Mouse (Mus musculus): ENCODE measurements around the gene Timeless.
"Not testable (repeated sequence)": the region's sequence is repeated elsewhere in the genome, so short reads cannot be mapped to it uniquely, and the experiment has no call there.

Gene Timeless

GRCm38 (mm10) chr10:128231697-128232419, at the start of gene Timeless:
TSS of gene Timeless (plus strand) at chr10:128232065.
- peak; percentile 92 to 95 for DNase-seq

DNA sequence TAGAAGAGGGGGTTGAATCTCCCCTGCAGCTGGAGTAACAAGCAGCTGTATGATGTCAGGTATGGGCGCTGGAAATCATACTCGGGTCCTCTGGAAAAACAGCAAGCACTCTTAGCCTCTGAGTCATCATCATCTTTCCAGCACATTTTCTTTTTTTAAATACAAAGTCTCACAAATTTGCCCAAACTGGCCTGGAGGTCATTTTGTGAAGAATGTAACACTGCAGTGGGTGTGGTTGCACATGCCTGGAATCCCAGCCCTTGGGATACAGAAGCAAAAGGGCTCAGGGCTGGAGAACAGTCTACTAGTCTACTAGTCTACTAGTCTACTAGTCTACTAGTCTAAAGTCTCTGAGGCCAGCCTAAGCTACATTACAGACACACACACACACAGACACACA, 47.6 kb upstream of the Timeless start:
- DNase-seq, result no peak

DNA sequence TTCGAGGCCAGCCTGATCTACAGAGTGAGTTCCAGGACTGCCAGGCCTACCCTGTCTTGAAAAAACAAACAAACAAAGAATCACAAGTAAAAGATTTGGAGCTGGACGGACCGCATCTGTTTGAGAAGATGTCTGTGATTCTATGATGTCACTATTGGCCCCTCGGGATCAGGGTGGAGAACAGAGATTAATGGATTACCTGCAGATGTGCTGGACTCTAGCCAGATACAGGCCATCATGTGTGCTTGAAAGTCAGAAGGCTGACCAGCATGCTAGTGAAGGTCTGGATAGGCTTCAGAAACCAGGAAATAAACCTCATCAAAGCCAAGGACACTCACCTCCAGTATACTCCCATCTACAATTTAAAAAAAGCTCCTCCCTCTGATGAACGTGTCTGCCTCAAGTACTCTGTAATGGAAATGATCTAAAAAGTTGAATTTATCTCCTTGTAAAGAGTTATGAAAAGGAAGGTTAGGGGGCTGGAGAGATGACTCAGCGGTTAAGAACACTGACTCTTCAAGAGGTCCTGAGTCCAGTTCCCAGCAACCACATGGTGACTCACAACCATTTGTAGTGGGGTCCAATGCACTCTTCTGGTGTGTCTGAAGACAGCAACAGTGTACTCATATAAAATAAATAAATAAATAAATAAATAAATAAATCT, 46.5 kb upstream of the Timeless start:
- DNase-seq, result no peak

GRCm38 (mm10) chr10:128185959-128186358, 45.9 kb upstream of the Timeless start:
- DNase-seq, result peak; percentile 87 to 92

DNA sequence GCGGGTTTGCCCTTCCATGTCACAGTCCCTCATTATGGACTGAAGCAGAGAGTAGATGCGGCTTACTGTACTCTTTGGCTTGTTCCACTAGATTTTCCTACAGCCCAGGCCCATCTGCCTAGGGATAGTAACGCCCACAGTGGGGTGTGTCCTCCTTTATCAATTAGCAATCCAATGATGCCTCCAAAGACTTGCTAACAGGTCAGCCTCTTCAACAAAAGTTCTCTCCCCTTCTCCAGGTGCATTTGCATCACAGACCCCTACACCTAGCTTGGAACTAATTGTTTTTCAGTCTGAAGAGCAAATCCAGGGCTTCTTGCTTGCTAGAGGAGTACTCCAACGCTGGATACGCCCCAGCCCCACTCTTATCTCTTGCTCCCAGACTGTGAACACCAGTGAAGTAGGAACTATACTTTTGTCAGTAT, 44.7 kb upstream of the Timeless start:
- no peak for DNase-seq

DNA sequence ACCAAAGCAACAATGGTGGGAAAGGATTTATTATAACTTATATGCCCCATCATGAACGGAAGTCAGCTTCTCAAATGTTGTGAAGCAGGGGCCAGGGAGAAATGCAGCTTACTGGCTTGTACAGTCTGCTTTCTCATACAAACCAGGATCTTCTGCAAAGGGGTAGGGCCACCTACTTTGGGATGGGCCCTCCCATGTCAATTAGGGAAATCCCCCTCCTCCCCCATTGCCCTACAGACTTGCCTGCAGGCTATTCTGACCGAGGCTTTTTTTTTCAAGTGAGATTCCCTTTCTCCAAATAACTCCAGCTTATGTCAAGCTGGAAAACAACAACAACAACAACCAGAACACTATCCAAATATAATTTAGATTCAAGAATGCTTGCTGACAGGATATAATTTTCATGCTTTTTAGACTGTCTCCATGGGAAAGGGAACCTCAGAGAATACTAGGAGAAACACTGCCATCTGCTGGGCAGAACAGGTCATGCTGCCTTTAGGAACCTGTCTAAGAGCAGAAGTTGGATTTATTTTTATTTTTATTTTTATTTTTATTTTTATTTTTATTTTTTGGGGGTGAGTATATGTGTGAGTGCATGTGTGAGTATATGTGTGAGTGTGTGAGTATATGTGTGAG, 43.5 kb upstream of the Timeless start:
- DNase-seq, result peak; percentile 86 to 91

DNA sequence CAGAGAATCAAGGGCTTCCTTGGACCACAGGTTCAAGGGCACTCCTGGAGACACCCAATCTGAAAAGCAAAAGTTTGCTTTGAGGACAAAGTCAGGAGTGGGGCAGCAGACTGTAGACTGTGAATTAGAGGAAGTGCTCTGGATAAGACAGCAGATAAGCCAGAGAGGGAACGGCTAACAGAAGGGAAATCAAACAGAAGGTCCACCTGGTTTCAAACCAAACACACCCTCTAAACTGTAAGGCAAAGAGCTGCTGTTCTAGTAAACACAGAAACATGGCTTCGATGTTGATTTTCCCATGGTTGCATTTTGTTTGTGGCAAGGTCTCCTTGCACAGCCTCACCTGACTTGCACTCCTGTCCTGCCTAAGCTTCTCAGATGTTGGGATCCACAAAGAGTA, 40.4 kb upstream of the Timeless start:
- no peak for DNase-seq

DNA sequence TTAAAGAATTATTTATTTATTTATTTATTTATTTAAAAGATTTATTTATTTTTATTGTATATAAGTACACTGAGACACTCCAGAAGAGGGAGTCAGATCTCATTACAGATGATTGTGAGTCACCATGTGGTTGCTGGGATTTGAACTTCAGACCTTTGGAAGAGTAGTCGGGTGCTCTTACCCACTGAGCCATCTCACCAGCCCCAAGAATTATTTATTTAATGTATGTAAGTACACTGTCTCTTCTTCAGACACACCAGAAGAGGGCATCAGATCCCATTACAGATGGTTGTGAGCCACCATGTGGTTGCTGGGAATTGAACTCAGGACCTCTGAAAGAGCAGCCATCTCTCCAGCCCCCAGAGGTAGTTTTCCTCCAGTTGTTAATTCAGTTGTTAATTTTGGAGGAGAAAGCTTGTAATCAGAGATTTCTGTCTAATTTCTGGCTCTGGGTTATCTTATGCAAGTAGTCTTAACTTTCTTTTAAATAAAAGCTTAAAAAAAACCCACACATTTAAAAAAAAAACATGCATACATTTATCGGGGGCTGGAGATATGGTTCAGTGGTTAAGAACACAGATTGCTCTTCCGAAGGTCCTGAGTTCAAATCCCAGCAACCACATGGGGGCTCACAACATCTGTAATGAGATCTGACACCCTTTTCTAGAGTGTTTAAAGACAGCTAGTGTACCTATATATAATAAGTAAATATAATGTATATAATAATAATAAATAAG, 39.7 kb upstream of the Timeless start:
- DNase-seq, result not testable (repeated sequence)

DNA sequence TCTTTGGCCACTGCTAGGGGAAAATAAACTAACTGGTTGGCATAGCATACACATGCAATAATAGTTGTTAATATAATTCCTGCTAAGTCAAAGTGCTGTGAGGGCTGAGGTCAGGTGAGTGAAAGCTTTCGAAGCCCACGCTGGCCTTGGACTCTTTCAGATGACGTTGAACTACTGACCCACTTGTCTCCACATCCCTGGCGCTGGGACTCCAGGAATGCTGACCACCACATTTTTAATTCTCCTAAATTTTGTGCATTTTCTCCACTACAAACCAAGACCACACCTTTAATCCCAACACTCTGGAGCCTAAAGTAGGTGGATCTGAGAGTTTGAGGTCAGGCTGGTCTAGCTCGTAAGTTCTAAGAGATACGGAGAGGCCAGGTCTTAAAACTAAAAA, 38.8 kb upstream of the Timeless start:
- no peak for DNase-seq

GRCm38 (mm10) chr10:128194024-128194550, 37.8 kb upstream of the Timeless start, which contains the start of gene Gls2:
TSS of gene Gls2 (plus strand) at chr10:128194457.
- DNase-seq, result peak; percentile 99

- peak; percentile 59 to 60 for DNase-seq
These were observed 37.1 kb upstream of the Timeless start for GRCm38 (mm10) chr10:128194551-128195461.

GRCm38 (mm10) chr10:128201856-128202255, 30.0 kb upstream of the Timeless start:
- no peak for DNase-seq

DNA sequence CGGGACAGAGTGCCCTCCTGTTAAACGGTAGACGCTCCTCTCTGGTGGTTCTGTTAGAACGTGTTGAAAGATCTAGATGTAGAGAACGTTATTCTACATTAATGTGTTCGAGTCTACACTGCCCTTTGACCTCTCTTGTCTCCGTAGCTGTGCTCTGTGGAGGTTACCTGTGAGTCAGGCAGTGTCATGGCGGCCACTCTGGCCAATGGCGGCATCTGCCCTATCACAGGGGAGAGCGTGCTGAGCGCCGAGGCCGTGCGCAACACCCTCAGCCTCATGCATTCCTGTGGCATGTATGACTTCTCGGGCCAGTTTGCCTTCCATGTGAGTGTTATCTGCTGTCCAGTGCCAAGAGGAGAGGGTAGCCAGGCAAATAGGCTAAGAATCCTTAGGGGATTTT, 26.9 kb upstream of the Timeless start:
- no peak for DNase-seq

GRCm38 (mm10) chr10:128208326-128208725, 23.5 kb upstream of the Timeless start:
- DNase-seq, result no peak

DNA sequence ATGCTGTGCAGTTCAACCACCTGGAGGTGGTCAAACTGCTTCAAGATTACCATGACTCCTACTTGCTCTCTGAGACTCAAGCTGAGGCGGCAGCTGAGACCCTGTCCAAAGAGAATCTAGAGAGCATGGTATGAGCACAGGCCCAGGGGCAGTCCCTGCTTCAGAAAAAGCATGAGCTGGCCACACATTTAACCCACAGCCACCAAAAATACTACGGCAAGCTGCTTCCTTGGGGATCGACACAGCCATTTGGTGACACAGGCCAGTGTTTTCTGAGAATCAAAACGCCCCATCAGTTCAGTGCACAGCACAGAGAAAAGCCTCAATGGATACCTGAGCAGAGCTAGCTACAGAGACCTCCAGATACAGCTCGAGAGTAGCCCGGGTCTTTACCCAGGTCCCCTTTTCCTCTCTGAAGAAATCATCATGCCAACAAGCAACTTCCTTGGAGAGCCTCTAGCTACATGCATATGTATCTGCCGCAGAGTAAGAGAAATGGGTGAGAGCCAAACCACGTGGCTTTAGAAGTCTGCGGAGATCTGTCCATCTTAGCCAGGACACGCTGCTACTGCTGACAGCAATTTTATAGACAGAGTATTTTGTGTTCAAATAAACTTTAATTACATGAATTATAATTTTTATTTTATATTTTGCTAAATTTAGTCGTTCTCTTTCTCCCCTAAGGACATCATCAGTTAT, 22.4 kb upstream of the Timeless start:
- DNase-seq, result no peak

- DNase-seq, result no peak
These were observed 21.7 kb upstream of the Timeless start for GRCm38 (mm10) chr10:128210131-128210530.

- DNase-seq, result peak; percentile 24 to 28
These were observed 20.9 kb upstream of the Timeless start for GRCm38 (mm10) chr10:128210954-128211353.

- DNase-seq, result peak; percentile 94 to 96
These were observed 20.3 kb upstream of the Timeless start, which contains the start of gene Spryd4 for GRCm38 (mm10) chr10:128211390-128212108. TSS of gene Spryd4 (minus strand) at chr10:128211807.

GRCm38 (mm10) chr10:128212148-128212547, 19.7 kb upstream of the Timeless start:
- no peak for DNase-seq

GRCm38 (mm10) chr10:128212871-128213323, 19.0 kb upstream of the Timeless start:
- peak; percentile 80 to 85 for DNase-seq

Measured in cerebellum, postnatal 14 days (tissue).